Mouse (Mus musculus): Measurements from ENCODE around the gene Gpr179. TPM values are rescaled to one million over a fixed set of nuclear protein-coding genes. Genes with fewer than 3 reads are reported as not detected.

Gpr179 gene
- 10 to 100 TPM; 10.3 to 11.1 TPM for total RNA-seq (2021)
- long read RNA-seq, experiment 1, partial matches to known transcripts, result 0 of 5 reads
- long read RNA-seq, experiment 1, other reads (novel, unspliced or antisense), result 3 of 5 reads
- long read RNA-seq, experiment 2, partial matches to known transcripts, result 0 of 9 reads
- long read RNA-seq, experiment 2, other reads (novel, unspliced or antisense), result 8 of 9 reads

DNA sequence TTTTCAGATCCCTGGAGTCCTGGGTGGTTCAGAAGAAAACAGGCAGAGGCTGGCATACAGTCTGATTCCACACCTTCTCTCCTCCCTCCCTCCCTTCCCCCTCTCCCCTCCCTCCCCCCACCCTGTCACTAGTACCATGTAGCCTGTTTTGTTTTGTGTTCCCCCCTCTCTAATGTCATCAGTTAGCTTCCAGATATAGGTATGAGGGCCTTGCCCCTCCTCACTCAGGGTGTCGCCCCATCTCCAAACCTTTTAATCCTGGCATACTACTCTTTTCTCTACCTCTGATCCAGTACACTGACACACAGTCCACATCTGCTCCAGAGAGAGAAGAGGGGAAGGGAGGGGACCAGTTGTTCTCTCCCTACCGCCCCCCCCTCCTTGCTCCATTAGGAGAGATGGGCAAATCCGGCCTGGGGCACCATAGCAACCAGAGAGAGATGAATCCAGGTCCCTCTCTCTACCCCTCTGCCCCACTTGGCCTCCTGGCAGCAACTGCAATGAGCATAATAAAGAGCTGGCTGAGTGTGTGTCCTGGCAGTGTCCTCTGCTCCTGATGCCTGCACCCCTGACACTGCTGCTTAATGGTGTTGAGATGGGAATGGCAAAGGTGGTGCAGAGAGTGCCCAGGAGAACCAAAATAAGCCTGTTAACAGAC, at the start of gene Gpr179:
TSS of gene Gpr179 (minus strand) at position 51 of the 658 bp plus-strand sequence.
- no peak for DNase-seq (ENCODE audit: low spot score in 2 of 2)

DNA sequence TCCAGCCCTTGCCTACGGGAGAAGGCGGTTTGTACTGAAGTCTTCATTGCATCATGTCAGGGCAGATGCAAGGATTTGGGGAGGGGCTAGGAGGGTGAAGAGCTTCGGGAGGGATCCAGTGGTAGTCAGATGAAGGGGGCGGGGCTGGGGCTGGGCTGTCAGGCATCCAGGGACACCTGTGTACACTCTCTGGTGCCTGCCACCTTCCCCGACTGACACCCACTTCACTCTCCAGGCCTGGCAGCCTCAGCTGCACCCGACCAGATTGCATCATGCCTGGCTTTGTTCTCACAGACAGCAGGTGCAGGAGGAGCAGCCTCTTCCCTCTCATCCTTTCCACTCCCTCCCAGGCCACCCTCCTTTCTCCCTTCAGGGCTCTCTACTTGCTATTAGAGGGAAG, 49.2 kb upstream of the Gpr179 start:
- no peak for DNase-seq (ENCODE audit: low spot score in 2 of 2)

DNA sequence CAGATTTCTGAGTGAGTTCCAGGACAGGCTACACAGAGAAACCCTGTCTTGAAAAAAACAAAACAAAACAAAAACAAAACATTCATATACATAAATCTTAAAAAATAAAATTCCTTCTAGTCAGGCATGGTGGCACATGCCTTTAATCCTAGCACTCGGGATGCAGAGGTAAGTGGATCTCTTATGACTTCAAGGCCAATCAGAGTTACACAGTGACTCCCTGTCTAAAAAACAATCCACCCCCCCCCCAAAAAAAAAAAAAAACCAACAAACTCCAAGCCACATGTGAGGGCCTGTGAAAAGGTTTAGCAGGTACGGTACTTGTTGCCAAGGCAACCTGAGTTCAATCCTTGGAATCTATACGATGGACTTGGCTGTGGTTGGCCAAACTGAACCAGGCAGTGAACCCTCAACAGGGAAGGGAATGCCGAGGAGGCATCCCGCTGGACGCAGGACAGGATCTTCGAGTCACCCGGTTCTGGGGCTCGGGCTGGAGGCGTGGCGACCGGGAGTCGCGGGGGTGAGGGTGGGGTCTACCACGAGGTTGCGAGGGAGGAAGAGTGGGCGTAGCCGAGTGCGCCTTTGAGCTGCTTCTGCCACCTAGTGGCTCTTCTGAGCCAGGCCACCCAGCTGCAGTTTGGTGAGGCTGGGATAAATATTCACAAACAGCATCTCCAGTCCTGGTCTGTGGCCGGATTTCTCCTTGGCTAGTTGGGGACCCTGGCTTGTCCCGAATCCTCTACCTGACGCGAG, 48.3 kb upstream of the Gpr179 start:
- peak; percentile 55 to 69 for DNase-seq (ENCODE audit: low spot score in 2 of 2)

DNA sequence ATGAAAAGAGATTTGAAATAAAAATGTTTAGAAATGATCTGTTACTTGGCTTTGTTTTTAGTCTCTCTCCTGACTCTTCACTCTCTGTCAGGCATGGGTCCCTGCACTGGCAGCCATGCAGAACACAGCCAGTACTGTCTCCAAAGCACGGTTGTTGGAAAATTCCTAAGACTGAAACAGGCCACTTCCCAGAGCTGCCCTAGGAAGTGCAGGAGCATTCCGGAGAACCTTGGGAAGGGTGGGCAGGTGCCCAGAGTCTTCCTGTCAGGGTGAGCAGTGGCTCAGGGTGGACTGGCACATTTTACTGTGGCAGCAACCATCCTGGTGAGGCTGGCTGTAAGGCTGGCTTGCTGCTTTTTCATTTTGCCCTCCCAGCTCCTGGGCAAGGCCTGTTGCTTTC, 46.6 kb upstream of the Gpr179 start:
- DNase-seq (ENCODE audit: low spot score in 2 of 2), result no peak

DNA sequence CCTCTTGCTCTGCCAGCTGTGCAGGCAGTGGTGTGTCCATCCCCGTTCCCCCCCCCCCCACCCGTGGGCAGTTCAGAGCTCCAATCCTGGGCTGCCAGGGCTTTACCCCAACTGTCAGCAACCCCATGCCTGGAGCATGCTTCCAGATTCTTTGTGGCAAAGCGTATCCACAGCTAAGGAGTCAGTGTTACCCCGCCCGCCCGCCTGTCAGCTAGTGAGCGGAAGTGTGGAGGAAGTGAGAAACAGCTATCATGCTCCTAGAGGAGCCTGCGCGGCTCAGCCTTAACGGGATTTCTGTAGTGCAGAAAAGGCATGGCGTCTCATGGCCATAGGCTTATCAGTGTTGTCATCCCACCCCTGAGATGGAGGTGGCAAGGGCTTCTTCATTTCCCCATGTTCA, 42.3 kb upstream of the Gpr179 start:
- DNase-seq (ENCODE audit: low spot score in 2 of 2), result no peak

DNA sequence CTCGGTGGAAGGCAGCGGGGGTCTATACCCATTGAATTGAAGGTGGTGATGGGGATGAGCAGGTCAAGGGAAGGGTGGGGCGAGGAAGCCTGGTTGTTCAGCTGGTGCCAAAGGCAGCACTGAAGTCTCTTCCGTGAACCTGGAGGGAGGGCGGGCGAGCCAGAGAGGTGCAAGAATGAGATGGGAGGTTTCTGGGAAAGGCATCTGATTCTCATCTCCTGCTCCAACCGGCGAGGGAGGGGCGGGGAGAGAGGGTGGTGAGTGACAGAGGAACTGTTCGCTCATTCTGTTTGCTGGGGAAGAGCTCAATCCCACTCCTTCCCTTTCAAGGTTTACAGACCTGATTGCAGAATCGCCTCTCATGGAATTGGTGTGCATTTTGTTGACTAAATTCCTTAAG, 41.8 kb upstream of the Gpr179 start:
- DNase-seq (ENCODE audit: low spot score in 2 of 2), result no peak

DNA sequence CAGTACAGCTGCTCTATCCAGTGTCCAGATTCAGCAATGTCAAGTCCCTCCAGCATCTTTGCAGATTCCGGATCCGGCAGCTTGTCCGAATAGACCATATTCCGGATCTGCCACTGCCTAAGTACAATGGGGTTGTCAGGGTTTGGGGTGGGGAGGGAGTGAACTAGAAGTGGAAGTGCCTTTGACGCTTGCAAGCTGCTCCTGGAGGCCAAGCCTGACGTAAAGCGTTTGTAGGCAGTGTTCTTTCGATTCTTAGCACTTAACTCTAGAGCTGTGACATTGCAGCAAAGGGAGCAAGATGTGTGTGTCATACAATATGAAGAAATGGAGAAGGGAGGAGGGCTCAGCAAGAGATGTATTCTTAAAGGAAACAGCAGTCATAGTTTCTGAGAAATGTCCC, 37.2 kb upstream of the Gpr179 start:
- DNase-seq (ENCODE audit: low spot score in 2 of 2), result no peak

DNA sequence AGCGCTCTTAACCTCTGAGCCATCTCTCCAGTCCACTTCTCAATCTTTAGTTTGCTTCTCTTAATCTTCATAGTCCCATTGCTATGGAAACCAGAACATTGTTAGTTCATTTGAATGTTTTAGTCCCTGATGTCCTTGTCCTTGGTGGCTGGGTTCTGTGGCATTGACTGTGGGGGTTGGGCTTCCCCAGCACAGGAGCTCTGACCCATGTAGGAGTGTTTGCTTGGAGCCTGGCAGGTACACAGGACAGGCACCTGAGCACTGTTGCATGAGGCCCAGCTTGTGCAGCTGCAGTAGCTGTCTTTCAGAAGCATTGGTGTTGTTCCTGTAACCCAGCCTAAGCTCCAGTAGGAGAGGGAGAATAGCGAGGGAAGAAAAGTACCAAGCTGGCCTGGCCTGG, 35.9 kb upstream of the Gpr179 start:
- no peak for DNase-seq (ENCODE audit: low spot score in 2 of 2)

DNA sequence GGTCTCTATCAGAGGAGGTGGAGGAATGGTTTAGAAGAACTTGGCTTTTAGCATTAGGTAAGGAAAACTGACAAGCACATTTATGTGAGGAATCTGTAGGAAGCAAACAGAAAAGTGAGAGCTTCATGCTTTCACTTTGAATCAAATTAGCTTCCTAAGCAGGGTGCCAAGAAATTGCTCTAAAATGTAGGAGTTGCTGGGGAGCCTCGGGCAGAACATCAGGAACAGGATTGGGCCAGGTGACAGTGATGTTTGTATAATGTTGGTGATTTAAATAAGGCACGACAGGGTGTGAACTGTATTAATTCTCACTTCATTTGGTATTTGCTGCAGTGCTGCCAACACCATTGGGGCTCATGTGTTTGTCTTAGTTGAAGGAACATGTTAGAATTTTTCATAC, 31.9 kb upstream of the Gpr179 start:
- DNase-seq (ENCODE audit: low spot score in 2 of 2), result no peak

DNA sequence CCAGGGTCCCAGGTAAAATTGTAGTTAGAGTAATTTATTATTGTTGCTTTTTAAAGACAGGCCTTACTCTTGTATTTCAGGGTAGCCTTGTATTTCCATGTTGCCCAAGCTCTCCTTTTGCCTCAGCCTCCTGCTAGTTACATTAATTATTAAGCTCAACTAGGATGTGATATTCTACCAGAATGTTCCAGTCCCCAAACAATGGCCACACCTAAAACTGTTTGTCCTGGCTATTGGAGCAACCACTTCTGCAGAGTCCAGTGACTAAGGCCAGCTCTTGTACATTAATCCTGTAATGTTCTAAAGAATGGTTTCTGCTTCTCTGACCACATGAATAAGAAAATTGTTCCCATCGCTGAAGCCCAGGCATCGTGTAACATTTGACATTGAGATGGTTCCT, 31.1 kb upstream of the Gpr179 start:
- DNase-seq (ENCODE audit: low spot score in 2 of 2), result no peak

DNA sequence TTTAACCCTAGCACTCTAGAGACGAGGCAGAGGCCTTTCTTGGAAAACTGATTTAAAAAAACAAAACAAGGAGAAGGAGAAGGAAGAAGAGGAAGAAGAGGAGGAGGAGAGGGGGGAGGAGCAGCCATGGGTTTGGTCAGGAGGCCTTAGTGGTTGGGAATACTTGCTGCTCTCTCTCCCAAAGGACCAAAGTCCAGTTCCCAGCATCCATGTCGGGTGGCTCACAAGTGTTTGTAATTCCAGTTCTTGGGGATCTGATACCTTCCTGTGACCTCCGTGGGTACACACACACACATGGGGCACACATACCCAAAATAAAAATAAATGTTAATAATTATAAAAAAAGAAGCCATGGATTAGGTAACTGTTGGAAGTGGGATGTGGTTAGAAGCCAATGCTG, 28.2 kb upstream of the Gpr179 start:
- no peak for DNase-seq (ENCODE audit: low spot score in 2 of 2)

DNA sequence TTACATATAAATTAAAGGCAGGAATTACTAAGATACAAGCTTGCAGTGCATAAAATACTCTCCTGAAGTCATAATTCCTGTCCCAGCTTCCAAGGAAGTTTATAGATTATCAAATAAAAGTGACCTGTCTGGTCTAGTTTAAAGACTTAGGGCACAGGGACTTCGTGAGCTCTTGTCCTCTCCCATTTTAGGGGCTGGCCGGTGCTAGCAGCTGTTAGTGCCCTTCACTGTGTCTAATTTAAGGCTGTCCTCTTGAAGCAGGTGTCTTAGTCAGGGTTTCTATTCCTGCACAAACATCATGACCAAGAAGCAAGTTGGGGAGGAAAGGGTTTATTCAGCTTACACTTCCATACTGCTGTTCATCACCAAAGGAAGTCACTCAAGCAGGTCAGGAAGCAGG, 21.5 kb upstream of the Gpr179 start:
- DNase-seq (ENCODE audit: low spot score in 2 of 2), result no peak

DNA sequence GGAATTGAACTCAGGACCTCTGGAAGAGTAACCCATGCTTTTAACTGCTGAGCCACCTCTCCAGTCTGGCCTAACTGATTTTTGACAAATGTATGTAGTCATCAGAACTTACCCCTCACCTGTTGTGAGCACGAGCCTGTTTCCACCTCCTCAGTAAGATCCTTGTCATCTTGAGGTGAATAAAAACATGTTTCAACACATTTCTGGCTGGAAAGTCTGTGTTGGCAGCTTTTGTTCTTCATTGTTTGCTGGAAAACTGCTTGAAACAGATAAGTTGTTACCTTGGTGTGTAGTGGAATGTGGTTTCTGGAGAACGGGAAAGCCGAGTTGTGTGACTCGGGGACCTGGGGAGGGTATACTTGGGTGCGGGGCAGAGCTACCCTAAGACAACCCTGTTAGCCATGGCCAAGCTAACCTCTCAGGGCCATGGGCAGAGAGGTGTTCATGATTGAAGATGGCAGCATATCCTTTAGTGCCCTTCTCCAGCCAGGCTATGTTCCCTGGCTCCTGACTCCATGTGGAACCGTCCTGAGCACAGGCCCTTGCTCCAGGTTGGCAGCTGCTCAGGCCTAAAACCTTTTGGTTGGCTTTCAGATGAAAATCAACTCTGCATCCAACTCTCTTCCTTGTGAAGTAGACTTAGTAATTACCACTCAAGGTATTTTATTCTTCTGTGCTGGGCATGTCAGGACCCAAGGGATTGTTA, 20.4 kb upstream of the Gpr179 start:
- no peak for DNase-seq (ENCODE audit: low spot score in 2 of 2)

DNA sequence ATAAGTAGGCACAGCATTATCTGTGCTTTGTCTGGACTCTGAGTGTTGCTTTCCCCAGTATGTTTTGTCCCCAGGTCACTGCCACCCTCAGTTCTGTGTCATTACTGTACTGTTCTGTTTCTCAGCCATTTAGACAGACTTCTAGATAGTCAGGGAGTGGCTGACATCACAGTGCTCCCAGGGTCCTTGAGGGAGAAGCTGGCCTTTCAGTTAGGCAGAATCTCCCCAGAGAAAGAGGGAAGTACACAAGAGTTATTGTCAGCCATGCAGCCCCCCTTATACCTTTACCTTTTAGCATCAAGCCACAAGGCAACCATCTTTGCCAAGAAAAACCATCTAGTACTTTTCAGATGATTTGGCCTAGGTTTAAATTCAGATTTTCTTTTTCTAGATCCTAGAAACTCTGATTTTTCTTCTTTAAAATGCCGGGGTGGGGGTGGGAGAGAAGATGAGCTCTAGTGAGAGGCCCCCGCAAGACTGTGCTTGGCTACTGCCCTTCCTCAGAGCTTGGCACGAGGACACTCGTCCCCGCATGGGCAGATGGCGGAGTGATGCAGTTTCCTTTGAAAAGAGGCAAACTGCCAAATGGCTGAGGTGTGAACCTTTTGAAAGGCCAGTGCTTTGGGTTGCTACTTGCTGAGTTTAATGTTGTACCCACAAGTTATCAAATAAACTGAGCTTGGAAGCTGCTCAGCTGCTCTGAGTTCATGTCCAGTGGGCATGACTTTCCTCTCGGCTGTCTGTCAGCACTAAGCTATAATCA, 18.6 kb upstream of the Gpr179 start:
- no peak for DNase-seq (ENCODE audit: low spot score in 2 of 2)

DNA sequence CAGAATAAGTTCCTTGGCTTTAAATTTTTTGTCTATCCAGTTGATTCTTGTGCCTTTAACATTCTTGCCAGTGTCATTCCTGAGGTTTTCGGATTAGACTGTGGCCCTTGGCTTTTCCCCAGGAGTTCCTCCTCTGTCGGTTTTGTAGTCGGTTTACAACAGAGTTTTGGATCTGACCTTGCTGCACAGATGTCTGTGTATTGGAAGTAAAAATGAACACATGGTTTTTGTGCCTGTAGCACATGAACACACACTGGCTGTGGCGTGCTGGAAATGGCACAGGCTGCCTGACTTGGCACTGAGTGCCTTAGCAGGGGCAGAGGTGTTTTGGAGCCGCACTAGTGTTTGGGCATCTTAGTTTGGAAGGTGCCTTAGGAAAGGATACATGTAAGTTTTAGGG, 16.6 kb upstream of the Gpr179 start:
- DNase-seq (ENCODE audit: low spot score in 2 of 2), result no peak

DNA sequence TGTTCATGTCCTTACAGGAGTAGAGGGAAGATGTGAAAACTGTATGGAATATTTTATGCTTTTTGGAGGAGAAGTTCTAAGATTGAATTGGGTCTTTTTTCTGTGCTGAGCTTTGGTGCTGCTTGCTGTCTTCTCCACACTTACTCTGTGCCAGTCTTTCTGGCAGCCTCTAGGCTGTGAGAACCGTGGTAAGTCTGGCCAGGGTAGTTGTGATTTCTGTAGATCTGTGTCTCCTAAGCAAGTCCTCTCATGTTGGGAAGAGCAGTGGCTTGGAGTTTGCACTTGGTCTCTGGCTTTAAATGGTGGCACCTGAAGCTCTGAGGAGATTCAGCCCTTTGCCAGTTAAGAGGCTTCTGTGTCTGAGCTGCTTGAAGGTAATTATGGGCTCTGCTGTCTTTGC, 13.7 kb upstream of the Gpr179 start:
- DNase-seq (ENCODE audit: low spot score in 2 of 2), result no peak

DNA sequence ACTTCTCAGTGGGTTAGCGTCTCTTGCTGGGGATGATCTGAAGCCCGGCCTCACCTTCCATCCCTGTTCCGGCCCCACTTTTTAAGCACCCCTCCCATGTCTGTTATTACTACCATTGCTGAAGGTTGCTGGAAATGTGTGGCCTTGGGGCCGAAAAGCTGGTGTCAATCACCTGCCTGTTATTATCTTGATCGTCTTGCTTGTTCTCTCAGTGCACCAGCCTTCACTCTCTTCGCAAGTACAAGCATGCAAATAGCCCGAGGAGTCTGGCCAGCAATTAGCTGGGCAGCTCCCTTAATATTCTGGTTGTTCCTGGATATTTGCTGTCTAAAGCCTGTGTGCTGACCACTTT, 11.7 kb upstream of the Gpr179 start:
- no peak for DNase-seq (ENCODE audit: low spot score in 2 of 2)

DNA sequence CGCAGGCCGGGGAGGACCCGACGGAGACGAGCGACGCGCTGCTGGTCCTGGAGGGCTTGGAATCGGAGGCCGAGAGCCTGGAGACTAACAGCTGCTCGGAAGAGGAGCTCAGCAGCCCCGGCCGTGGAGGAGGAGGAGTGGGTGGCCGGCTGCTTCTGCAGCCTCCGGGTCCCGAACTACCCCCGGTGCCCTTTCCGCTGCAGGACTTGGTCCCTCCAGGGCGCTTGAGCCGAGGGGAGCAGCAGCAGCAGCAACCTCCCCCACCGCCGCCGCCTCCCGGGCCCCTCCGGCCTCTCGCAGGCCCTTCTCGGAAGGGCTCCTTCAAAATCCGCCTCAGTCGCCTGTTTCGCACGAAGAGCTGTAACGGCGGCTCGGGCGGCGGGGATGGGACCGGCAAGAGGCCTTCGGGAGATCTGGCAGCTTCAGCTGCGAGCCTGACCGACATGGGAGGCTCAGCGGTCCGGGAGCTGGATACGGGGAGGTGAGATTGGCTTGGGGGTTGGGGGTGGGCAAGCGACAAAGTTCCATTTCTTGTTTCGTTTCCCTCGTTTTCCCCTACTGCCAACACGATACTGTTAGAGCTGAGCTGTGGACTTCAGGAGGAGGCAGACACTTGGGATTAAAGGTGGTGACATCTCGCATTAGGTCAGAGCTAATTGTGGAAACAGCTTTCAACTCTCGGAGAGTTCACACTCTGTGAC, 11.2 kb upstream of the Gpr179 start:
- DNase-seq (ENCODE audit: low spot score in 2 of 2), result no peak

DNA sequence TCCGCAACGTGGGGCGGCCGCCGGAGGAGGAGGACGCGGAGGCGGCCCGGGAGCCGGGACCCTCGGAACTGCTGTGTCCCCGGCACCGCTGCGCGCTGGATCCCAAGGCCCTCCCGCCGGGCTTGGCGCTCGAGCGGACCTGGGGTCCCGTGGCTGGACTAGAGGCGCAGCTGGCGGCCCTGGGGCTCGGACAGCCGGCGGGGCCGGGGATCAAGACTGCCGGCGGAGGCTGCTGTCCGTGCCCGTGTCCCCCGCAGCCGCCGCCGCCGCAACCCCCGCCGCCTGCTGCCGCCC, 10.7 kb upstream of the Gpr179 start:
- DNase-seq (ENCODE audit: low spot score in 2 of 2), result peak; percentile 17 to 24

DNA sequence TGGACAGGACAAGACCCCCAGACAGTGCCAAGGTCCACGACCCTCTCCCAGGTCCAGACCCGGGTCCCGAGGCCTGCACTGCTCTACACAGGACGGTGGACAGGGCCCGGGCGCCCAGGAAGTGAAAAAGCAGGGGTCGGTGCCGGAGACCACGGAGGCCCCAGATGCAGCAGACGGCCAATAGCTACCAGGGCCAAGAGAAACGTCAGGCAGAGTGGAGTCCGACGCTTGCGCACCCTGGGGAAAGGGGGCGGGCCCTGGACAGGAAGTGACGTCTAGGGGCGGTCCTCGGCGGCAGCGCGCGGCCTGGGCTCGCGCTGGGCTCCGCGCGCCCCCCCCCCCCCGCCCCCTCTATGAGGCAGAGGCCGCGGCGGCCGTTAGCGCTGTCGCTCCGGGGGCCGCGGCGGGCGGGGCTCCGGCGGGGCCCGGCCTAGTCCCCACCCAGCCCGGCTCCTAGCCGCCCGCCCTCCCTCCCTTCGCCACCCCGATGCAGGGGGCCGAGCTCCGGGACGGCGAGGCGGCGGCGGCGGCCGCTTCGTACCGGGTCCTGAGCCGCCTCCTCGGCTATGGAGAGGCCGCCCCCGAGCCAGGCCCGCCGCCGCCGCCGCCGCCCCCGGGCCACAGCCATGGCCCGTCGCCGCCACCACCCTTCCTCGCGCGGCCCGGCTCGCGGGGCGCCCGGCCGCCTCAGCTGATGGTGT, 10.2 kb upstream of the Gpr179 start, which contains the start of gene Socs7:
TSS of gene Socs7 (plus strand) at position 604 of the 701 bp plus-strand sequence.
- peak; percentile 85 to 86 for DNase-seq (ENCODE audit: low spot score in 2 of 2)
